Mouse (Mus musculus) thymus, postnatal 4 days (tissue): ENCODE data around the gene Ugt1a7c.

Experiments used
- DNase-seq: peaks from one replicate; pipeline ENCODE4 v3.0.0; 2021

The Ugt1a7c gene

DNA sequence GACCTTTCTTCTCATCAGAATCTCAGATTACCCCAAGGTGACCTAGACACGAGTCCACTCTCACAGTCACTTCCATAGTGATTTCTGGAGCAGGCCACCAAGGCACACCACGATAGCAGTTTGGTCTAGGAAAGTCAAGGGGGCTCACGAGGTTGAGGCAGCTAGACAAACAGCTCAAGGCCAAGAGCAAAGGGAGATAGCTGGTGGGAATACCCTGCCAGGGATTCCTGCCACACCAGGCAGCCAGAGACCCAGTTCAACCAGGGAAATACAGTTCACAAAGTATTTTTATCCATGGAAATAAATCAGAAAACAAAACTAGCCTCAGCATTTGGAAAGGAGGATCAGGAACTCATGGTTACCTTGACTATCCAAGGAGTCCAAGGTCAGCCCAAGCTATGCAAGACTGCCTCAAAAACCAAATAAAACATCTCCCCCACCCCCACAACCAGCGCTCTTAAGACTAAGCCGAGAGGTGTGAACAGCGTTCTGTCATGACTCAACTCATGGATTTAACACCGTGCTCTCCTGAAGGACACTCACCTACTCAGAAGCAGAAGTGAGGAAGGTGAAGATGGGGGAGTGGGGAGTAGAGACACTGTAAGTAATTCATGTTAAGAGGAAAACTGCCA, 169.5 kb downstream of the Ugt1a7c start:
- peak; percentile 10 for DNase-seq

DNA sequence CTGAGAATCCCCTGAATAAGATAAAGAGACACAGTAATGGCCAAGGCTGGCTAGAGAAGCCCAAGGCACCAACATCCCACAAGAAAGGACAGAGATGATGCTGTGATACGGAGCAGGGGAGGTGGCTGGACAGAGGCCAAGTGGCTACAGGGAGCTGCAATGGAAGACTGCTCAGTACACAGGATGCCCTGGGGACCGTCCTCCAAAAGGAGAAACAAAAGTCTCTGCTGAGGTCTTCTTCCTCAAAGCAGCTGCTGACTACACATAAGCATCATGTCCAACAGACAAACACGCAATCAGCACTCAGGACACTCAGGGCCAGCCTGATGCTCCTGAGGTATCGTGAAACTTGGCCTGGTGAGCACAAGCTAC, 170.0 kb downstream of the Ugt1a7c start:
- peak; percentile 22 for DNase-seq

DNA sequence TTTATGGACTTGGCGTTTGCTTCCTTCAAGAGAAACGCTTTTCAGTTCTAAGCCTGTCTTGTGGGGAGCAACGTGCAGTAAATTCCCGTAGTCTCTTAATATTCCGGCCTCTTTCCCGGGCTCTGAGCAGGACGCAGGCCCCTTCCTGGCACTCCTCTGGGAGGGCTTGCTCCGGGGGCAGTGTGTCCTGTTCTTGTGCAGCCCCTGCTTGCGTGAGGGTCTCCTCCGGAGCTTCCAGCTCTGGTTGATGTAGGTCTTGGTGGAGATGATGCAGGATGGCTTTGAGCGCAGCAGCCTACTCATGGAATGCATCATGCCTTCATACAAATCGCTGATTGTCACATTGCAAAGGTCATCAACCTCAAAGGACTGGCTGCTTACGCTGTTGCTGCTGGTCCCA, 171.3 kb downstream of the Ugt1a7c start:
- no peak for DNase-seq

- no peak for DNase-seq
Observed at GRCm38 (mm10) chr1:88267489-88267888, 172.6 kb downstream of the Ugt1a7c start.

DNA sequence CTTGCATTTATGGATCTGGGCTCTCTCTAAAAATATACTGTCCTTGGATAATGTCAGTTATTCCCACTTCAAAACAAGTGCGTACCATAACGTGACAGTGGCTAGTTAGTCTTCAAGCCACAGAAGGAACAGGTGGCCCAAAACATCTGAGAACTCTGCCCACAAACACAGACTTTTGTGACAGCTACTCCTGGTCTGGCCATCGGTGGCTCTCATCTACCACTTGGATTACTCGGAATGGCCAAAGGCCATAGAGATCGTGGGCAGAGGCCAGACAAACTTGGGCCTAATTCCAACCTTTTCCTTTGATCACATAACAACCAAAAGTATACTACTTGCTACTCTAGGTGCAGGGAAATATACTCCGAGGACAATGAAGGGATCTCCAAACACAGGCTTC, 173.2 kb downstream of the Ugt1a7c start:
- DNase-seq, result no peak
